Mouse (Mus musculus): ENCODE results near the gene Cryzl1. TPM values are rescaled to one million over a fixed set of nuclear protein-coding genes. Genes with fewer than 3 reads are reported as not detected.

Gene Cryzl1
- total RNA-seq (2023), result 10 to 100 TPM; 30.8 to 30.9 TPM

GRCm38 (mm10) chr16:91728123-91729065, at the start of gene Cryzl1:
Gene Cryzl1 (minus strand): TSS chr16:91728975.

GRCm38 (mm10) chr16:91729066-91729482, 299 bp upstream of the Cryzl1 start, which contains the start of gene Itsn1:
Gene Itsn1 (plus strand): TSS chr16:91729281.

GRCm38 (mm10) chr16:91688619-91689334, 40.0 kb downstream of the Cryzl1 start, which contains the start of gene Donson:
Gene Donson (minus strand): TSS chr16:91688770.

GRCm38 (mm10) chr16:91647461-91648219, 81.1 kb downstream of the Cryzl1 start, which contains the start of gene Son:
Gene Son (plus strand): TSS chr16:91647506.

GRCm38 (mm10) chr16:91646681-91647419, 81.9 kb downstream of the Cryzl1 start, which contains the start of gene Gart:
Gene Gart (minus strand): TSS chr16:91646952.

Other genes starting within 250 kb of the Cryzl1 start
- gene Ifnar1, start 243.7 kb downstream of the Cryzl1 start, total RNA-seq (2023), result 10 to 100 TPM; 82.8 to 84.9 TPM
- 10 to 100 TPM; 57.5 to 87.3 TPM for gene Ifngr2, start 181.9 kb downstream of the Cryzl1 start, total RNA-seq (2023)
- gene Tmem50b, start 131.2 kb downstream of the Cryzl1 start, total RNA-seq (2023), result 10 to 100 TPM; 63.2 to 69.9 TPM
- 1 to 10 TPM; 1.6 to 1.8 TPM for gene Dnajc28, start 109.9 kb downstream of the Cryzl1 start, total RNA-seq (2023)
- 10 to 100 TPM; 51.8 to 62.0 TPM for gene Gart, start 82.0 kb downstream of the Cryzl1 start, total RNA-seq (2023)
- gene Son, start 81.5 kb downstream of the Cryzl1 start, total RNA-seq (2023), result 100 to 1,000 TPM; 286 to 311 TPM
- gene Donson, start 40.2 kb downstream of the Cryzl1 start, total RNA-seq (2023), result 10 to 100 TPM; 17.6 to 32.4 TPM
- gene Itsn1, start 306 bp upstream of the Cryzl1 start, total RNA-seq (2023), result 10 to 100 TPM; 14.4 to 20.7 TPM